Mouse (Mus musculus) intestine, embryonic 16.5 days (tissue): ENCODE measurements around the gene 4632433K11Rik. TPM values are rescaled to one million over a fixed set of nuclear protein-coding genes. Genes with fewer than 3 reads are reported as not detected.
"Not testable (repeated sequence)": the region's sequence is repeated elsewhere in the genome, so short reads cannot be mapped to it uniquely, and the experiment has no call there.

ENCODE experiments used
- ATAC-seq: fragments of 200-750 bp; cut with Nextera tagmentation; 2 replicates; pipeline ENCODE4 v1.8.0; 2017; ENCODE audit warnings: moderate TSS enrichment, moderate library complexity
- H3K27ac ChIP-seq: fragments of 300-500 bp; sonication (generic); 2 replicates; pipeline ENCODE4 v1.5.1; 2014; ENCODE audit warnings: mild to moderate bottlenecking, low read length
- H3K27me3 ChIP-seq: fragments of 300-500 bp; sonication (generic); replicated peaks from 2 replicates; pipeline ENCODE4 v1.6.1; 2014; ENCODE audit warnings: low read length, control low read depth, mixed read lengths; ENCODE audit not compliant: control insufficient read depth, insufficient read depth
- H3K36me3 ChIP-seq: fragments of 300-500 bp; sonication (generic); 2 replicates; pipeline ENCODE4 v1.6.1; 2014; ENCODE audit warnings: low read length, control low read depth; ENCODE audit not compliant: control insufficient read depth, insufficient read depth
- H3K4me1 ChIP-seq: fragments of 300-500 bp; sonication (generic); 2 replicates; pipeline ENCODE4 v1.6.1; 2014; ENCODE audit warnings: low read length, control low read depth, mixed read lengths; ENCODE audit not compliant: control insufficient read depth, insufficient read depth
- H3K4me2 ChIP-seq: fragments of 300-500 bp; sonication (generic); 2 replicates; pipeline ENCODE4 v1.6.1; 2014; ENCODE audit warnings: low read depth, low read length, control low read depth
- H3K4me3 ChIP-seq: fragments of 300-500 bp; sonication (generic); 2 replicates; pipeline ENCODE4 v1.5.1; 2014; ENCODE audit warnings: mild to moderate bottlenecking, low read length
- H3K9ac ChIP-seq: fragments of 300-500 bp; sonication (generic); 2 replicates; pipeline ENCODE4 v1.6.1; 2014; ENCODE audit warnings: low read depth, low read length
- H3K9me3 ChIP-seq: fragments of 300-500 bp; sonication (generic); 2 replicates; pipeline ENCODE4 v1.6.1; 2016; ENCODE audit warnings: low read length, control low read depth; ENCODE audit not compliant: control insufficient read depth
- WGBS: fragments of 180-500 bp; shearing (Covaris S2); extraction: QIAGEN DNeasy Blood & Tissue Kit; methylation state at CpG from one replicate; pipeline ENCODE4 v1.1.7; 2014; 5-methylcytosine and 5-hydroxymethylcytosine counted together
- polyA plus RNA-seq: library from polyadenylated mRNA; unstranded; fragments of >200 nt; fragmentation: Nextera tagmentation; extraction: Ambion mirVana; gene quantifications from 2 replicates; pipeline ENCODE4 v1.2.1, GENCODE M21; 2015

4632433K11Rik gene
- polyA plus RNA-seq, 1 experiment from 2014 or later = not detected

DNA sequence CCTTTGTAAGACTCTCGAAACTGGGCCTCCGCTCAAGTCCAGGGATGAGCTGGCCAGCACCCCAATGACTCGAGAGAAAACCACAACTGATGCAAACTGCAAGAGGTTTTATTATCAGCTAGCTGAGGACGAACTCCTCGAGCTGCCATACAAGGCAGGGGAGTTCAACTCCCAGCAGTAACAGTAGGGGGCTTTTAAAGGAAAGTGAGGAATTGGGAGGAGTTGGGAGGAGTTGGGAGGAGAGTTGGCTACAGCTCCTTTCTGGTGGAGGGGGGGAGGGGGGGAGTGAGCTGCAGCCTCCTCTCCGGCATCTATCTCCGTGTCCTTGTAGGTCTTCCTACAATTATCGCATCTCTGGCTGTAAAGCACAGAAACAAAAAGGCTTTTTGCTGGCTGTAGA is 31.0 kb upstream of the 4632433K11Rik start:
- ATAC-seq, H3K9me3 ChIP-seq, H3K27ac ChIP-seq, H3K4me3 ChIP-seq, H3K36me3 ChIP-seq, H3K9ac ChIP-seq, H3K27me3 ChIP-seq, H3K4me2 ChIP-seq, H3K4me1 ChIP-seq: not testable (repeated sequence)
- 67% methylated on average over 8 of the region's 8 CpGs for WGBS

DNA sequence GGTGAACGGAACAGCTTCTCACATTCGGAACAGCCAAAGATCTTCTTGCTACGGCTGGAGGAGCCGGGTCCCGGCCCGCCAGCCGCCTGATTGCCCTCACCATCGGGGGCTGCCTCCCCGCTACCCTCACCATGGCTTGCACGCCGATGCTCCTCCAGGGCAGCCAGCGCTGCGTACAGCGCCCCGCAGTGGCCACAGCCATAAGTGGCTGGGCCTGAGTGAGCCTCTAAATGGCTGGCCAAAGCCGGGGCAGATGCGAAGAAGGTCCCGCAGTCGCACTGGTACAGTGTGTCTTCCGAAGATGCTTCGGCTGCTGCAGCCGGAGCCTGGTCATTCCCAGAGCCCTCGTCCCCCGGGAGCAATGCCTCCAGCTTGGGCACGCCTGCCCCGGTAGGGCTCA is 25.7 kb upstream of the 4632433K11Rik start:
- no peak for ATAC-seq
- Histone ChIP-seq H3K4me1 (no peaks in the 10 kb centered on the region), H3K36me3 (peaks cover 42% of the 10 kb centered on the region), H3K27me3 (no peaks in the 10 kb centered on the region), H3K4me3 (no peak overlapping the region), H3K9me3 (0 out of 2 replicates have a peak, but pooled peaks cover 3% of the 10 kb centered on the region), H3K27ac (no peak overlapping the region), H3K9ac (no peak overlapping the region), H3K4me2 (no peak overlapping the region)
- 95% methylated on average over 26 of the region's 26 CpGs for WGBS

GRCm38 (mm10) chr7:5012681-5013513 is 21.0 kb upstream of the 4632433K11Rik start:
- no peak overlapping the region for H3K4me3 ChIP-seq
- ATAC-seq = no peak
- WGBS = 88% methylated on average over 27 of the region's 27 CpGs
- H3K36me3 ChIP-seq = peaks cover 45% of the 10 kb centered on the region
- no peak overlapping the region for H3K9ac ChIP-seq
- H3K4me1 ChIP-seq = peaks cover 3% of the 10 kb centered on the region; the same call in 1 of the 2 replicates
- H3K4me2 ChIP-seq = peak overlapping the region; percentile 51; the same call in 1 of the 2 replicates
- H3K27me3 ChIP-seq = no peaks in the 10 kb centered on the region
- H3K27ac ChIP-seq = no peak overlapping the region
- H3K9me3 ChIP-seq = peaks cover 5% of the 10 kb centered on the region; the same call in 1 of the 2 replicates

DNA sequence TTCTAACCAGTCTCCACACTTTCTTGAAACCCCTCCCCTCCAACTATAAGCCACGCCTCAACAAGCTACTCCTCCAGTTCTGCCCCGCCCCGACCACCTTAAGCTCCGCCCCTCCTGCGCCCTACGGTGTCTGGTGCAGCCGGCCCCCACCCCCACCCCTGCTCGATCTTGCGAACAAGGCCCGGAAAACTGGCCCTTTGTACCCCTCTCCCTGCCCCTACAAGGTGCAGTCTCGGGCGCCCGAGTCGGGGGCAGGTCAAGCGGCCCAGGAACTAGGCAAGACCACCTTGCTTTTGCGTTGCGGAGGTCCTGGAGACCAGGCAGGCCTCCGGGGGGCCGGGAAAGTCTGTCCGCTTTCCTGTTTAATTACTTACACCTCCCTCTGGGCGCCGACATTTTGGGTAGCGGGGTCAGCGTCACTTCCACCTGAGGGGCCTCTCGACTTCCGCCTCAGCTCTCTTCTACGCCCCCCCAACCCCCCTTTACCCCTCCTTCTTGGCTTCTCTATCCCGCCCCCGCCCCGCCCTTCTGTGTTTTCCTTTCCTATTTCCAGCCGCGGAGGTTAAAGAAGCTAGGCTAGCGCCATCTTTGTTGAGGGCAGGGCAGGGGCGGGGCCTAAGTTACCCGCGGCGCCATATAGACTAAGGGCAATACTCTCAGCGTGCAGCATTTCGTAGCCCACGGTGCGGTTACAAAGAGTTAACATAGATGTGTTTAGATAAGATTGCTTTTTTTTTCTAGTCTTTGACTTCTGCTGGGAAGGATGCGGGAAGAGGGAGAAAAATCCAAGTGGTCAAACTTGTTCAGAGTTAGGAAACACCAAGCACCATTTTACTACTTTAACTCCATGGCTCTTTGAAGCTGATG is 19.4 kb upstream of the 4632433K11Rik start, which contains the start of the genes Zfp524 and Fiz1:
Zfp524 (plus strand) TSS at position 165 of the 867 bp plus-strand sequence.
Fiz1 (minus strand) TSS at position 447 of the 867 bp plus-strand sequence.
- ATAC-seq = peak; percentile 82
- Histone ChIP-seq H3K4me2 (peak within 1 kb of the TSS; percentile 68), H3K27me3 (no peaks in the 10 kb centered on the region), H3K4me1 (peaks cover 9% of the 10 kb centered on the region), H3K36me3 (peaks cover 33% of the 10 kb centered on the region), H3K27ac (peak within 1 kb of the TSS; percentile 99), H3K9ac (peak within 1 kb of the TSS; percentile 90), H3K4me3 (peak within 1 kb of the TSS; percentile 76), H3K9me3 (peaks cover 2% of the 10 kb centered on the region; the same call in 1 of the 2 replicates)
- WGBS = under 1% methylated on average over 42 of the region's 42 CpGs

GRCm38 (mm10) chr7:5015118-5016001 is 18.6 kb upstream of the 4632433K11Rik start, which contains the start of gene Gm44973:
TSS of gene Gm44973 (plus strand) at chr7:5015496.
- H3K9ac ChIP-seq = peak within 1 kb of the TSS; percentile 90

GRCm38 (mm10) chr7:5016057-5016456 is 17.9 kb upstream of the 4632433K11Rik start:
- peaks cover 2% of the 10 kb centered on the region; the same call in 1 of the 2 replicates for H3K9me3 ChIP-seq
- peak overlapping the region; percentile 77 for H3K9ac ChIP-seq
- H3K4me3 ChIP-seq = peak overlapping the region; percentile 76
- peaks cover 11% of the 10 kb centered on the region for H3K4me1 ChIP-seq
- H3K36me3 ChIP-seq = peaks cover 29% of the 10 kb centered on the region
- H3K4me2 ChIP-seq = peak overlapping the region; percentile 68
- peak; percentile 0; the same call in 1 of the 2 replicates for ATAC-seq
- peak overlapping the region; percentile 98 for H3K27ac ChIP-seq
- WGBS = 48% methylated on average over 3 of the region's 3 CpGs
- no peaks in the 10 kb centered on the region for H3K27me3 ChIP-seq

More at GRCm38 (mm10) chr7:5015118-5016001, 18.6 kb upstream of the 4632433K11Rik start, which contains the start of gene Gm44973:
- WGBS = 2% methylated on average over 74 of the region's 76 CpGs
- Histone ChIP-seq H3K36me3 (peaks cover 32% of the 10 kb centered on the region), H3K4me3 (peak within 1 kb of the TSS; percentile 76), H3K27ac (peak within 1 kb of the TSS; percentile 99), H3K9me3 (peaks cover 2% of the 10 kb centered on the region; the same call in 1 of the 2 replicates), H3K4me2 (peak within 1 kb of the TSS; percentile 68), H3K4me1 (peaks cover 10% of the 10 kb centered on the region), H3K27me3 (no peaks in the 10 kb centered on the region)
- ATAC-seq = peak; percentile 77

DNA sequence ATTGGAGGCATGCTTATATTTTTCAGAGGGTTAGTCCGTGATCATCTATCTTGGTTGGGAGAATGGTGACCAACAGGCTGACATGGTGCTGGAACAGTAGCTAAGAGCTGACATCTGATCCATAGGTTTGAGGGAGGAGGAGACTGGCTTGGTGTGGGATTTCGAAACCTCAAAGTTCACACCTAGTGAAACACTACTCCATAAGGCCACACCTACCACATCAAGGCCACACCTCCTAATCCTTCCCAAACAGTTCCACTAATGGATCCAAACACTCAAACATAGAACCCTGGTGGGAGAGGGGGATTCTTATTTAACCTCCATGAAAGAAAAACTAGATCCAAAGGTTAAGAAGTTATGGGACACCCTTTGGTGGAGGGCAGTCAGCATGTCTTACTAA is 17.0 kb upstream of the 4632433K11Rik start:
- Histone ChIP-seq H3K9ac (no peak overlapping the region), H3K4me2 (no peak overlapping the region), H3K36me3 (peaks cover 23% of the 10 kb centered on the region), H3K4me1 (peaks cover 18% of the 10 kb centered on the region), H3K9me3 (peaks cover 2% of the 10 kb centered on the region; the same call in 1 of the 2 replicates), H3K4me3 (no peak overlapping the region), H3K27me3 (no peaks in the 10 kb centered on the region), H3K27ac (no peak overlapping the region; the same call in 1 of the 2 replicates)
- no peak for ATAC-seq
- WGBS = 96% methylated on average over 2 of the region's 2 CpGs

- H3K36me3 ChIP-seq = peaks cover 21% of the 10 kb centered on the region
- no peak overlapping the region for H3K27ac ChIP-seq
- peaks cover 2% of the 10 kb centered on the region; the same call in 1 of the 2 replicates for H3K9me3 ChIP-seq
- no peak overlapping the region for H3K9ac ChIP-seq
- WGBS = 91% methylated on average over 16 of the region's 16 CpGs
- H3K4me2 ChIP-seq = no peak overlapping the region
- H3K4me3 ChIP-seq = no peak overlapping the region
- ATAC-seq = no peak
- H3K4me1 ChIP-seq = peaks cover 18% of the 10 kb centered on the region
- no peaks in the 10 kb centered on the region for H3K27me3 ChIP-seq
These were observed 16.6 kb upstream of the 4632433K11Rik start for GRCm38 (mm10) chr7:5017352-5017751.
